Mouse (Mus musculus) forebrain, embryonic 11.5 days (tissue): Measurements from ENCODE around the gene Serinc5. TPM values are rescaled to one million over a fixed set of nuclear protein-coding genes. Genes with fewer than 3 reads are reported as not detected.

ENCODE experiments used
- ATAC-seq: fragments of 200-750 bp; cut with Nextera tagmentation; replicated peaks from 2 replicates; pipeline ENCODE4 v1.8.0; 2017; ENCODE audit warnings: moderate TSS enrichment; ENCODE audit not compliant: low FRiP score
- DNase-seq: peaks from one replicate; pipeline ENCODE4 v3.0.0-alpha.2; 2017; ENCODE audit warnings: low spot score
- H3K27ac ChIP-seq: fragments of 300-500 bp; sonication (generic); 2 replicates; pipeline ENCODE4 v1.5.1; 2014; ENCODE audit warnings: low read depth, low read length
- H3K27me3 ChIP-seq: fragments of 300-500 bp; sonication (generic); 2 replicates; pipeline ENCODE4 v1.6.1; 2014; ENCODE audit warnings: mild to moderate bottlenecking, low read length, mixed read lengths; ENCODE audit not compliant: control insufficient read depth, insufficient read depth
- H3K36me3 ChIP-seq: fragments of 300-500 bp; sonication (generic); 2 replicates; pipeline ENCODE4 v1.6.1; 2014; ENCODE audit warnings: mild to moderate bottlenecking, low read length, moderate library complexity, mixed read lengths; ENCODE audit not compliant: control insufficient read depth, insufficient read depth
- H3K4me1 ChIP-seq: fragments of 300-500 bp; sonication (generic); replicated peaks from 2 replicates; pipeline ENCODE4 v1.6.1; 2014; ENCODE audit warnings: low read length, mixed read lengths; ENCODE audit not compliant: control insufficient read depth, insufficient read depth
- H3K4me2 ChIP-seq: fragments of 300-500 bp; sonication (generic); 2 replicates; pipeline ENCODE4 v1.6.1; 2014; ENCODE audit warnings: low read depth, mild to moderate bottlenecking, low read length, moderate library complexity, mixed read lengths; ENCODE audit not compliant: severe bottlenecking
- H3K4me3 ChIP-seq: fragments of 300-500 bp; sonication (generic); 2 replicates; pipeline ENCODE4 v1.5.1; 2014; ENCODE audit warnings: low read depth, low read length
- H3K9ac ChIP-seq: fragments of 300-500 bp; sonication (generic); 2 replicates; pipeline ENCODE4 v1.6.1; 2014; ENCODE audit warnings: low read length
- H3K9me3 ChIP-seq: fragments of 300-500 bp; sonication (generic); 2 replicates; pipeline ENCODE4 v1.6.1; 2016; ENCODE audit warnings: low read length, mixed read lengths; ENCODE audit not compliant: control insufficient read depth
- WGBS: fragments of 180-500 bp; shearing (Covaris S2); extraction: QIAGEN DNeasy Blood & Tissue Kit; methylation state at CpG from one replicate; pipeline ENCODE4 v1.1.7; 2014; 5-methylcytosine and 5-hydroxymethylcytosine counted together
- polyA plus RNA-seq: library from polyadenylated mRNA; unstranded; fragments of >200 nt; fragmentation: Nextera tagmentation; extraction: Ambion mirVana; gene quantifications from 2 replicates; pipeline ENCODE4 v1.2.1, GENCODE M21; 2014

The Serinc5 gene
- polyA plus RNA-seq, 1 experiment from 2014 or later, result 6.6 TPM

DNA sequence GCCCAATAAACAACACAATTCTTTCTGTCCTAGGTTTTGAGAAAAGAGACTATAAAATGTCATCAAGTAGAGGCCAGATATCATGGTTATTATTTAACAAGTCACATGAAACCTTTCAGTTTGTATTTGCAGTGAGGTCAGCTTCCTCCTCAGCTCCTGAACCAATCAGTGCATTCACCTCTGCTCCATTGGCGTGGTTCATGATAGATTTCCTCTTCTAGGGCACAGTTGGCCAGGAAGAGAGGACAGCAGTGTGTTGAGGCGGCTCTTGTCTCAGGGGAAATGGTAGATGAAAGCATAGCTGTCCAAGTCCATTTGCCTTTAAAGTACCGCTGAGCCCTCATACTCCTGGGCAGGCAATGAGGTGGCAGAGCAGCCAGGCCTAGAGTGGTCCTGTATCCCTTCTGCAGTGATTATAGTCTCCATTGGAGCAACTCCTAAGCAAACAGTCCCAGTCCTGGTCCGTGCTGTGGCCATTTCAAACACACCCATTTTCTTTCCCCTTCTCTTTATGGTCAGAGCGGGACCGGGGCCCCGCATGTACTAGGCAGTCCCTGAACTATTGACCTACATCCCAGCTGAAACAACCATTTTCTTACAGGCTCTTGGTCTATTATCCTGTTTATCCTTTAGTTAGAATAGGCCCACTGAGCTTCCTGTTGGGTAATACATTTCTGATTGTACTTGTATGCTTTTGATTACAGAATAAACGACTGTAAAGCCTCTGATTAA lies 51.8 kb downstream of the Serinc5 start:
- Histone ChIP-seq H3K4me1 (0 out of 2 replicates have a peak, but pooled peaks cover 2% of the 10 kb centered on the region), H3K9me3 (no peaks in the 10 kb centered on the region), H3K4me2 (no peak overlapping the region), H3K36me3 (no peaks in the 10 kb centered on the region), H3K9ac (no peak overlapping the region), H3K27me3 (no peaks in the 10 kb centered on the region), H3K27ac (no peak overlapping the region), H3K4me3 (no peak overlapping the region)
- ATAC-seq, result no peak
- no peak for DNase-seq
- 66% methylated on average over 8 of the region's 8 CpGs for WGBS

DNA sequence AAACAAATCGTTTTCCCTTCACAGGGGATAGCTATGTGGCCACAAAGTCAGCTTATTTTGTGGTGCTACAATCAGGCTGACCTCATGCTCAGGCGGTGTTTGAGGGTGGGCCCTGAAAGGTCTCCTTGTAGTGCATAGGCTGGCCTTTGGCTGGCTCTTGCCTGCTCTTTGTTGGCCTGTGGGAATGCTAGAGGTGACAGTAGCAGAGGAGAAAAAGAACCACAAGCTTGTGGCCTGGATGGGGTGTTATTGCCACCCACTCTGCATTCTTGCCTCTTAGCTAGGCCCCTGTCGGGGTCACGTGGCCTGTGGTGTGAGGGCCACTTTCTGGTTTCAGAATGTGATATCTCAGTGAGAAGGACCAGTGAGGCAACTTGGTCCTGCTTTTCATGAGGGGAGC lies 54.1 kb downstream of the Serinc5 start:
- Histone ChIP-seq H3K4me1 (0 out of 2 replicates have a peak, but pooled peaks cover 2% of the 10 kb centered on the region), H3K9ac (no peak overlapping the region), H3K4me2 (no peak overlapping the region), H3K4me3 (no peak overlapping the region), H3K36me3 (no peaks in the 10 kb centered on the region), H3K27ac (no peak overlapping the region), H3K27me3 (no peaks in the 10 kb centered on the region), H3K9me3 (no peaks in the 10 kb centered on the region)
- 82% methylated on average over 4 of the region's 4 CpGs for WGBS
- no peak for DNase-seq
- ATAC-seq, result no peak

- H3K4me2 ChIP-seq, result no peak overlapping the region
- H3K27me3 ChIP-seq, result no peaks in the 10 kb centered on the region
- DNase-seq (no peak), ATAC-seq (no peak)
- H3K9me3 ChIP-seq, result no peaks in the 10 kb centered on the region
- H3K4me1 ChIP-seq, result no peaks in the 10 kb centered on the region
- 93% methylated on average over 6 of the region's 6 CpGs for WGBS
- H3K36me3 ChIP-seq, result no peaks in the 10 kb centered on the region
- no peak overlapping the region for H3K9ac ChIP-seq
- H3K27ac ChIP-seq, result no peak overlapping the region
- no peak overlapping the region for H3K4me3 ChIP-seq
These were observed 57.5 kb downstream of the Serinc5 start for GRCm38 (mm10) chr13:92668214-92668985.

DNA sequence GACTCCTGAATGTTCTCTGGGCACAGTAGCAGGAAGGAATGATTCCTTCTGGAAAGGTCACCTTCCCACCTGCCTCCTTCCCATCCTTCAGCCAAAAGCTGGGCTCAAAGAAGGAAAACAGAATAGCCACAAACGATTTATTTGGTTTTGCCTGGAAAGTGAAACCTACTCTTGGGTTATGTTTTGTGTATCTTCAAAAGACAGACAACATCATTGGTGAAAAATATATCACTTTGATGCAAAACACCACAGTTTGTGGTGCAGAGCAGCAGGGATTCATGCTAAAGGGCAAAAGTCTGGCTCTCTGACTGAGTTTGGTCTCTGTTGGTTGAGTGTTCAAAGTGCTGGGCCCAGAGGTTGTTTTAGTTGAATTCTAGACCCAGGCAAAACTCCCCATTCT lies 60.8 kb downstream of the Serinc5 start:
- H3K4me1 ChIP-seq, result no peaks in the 10 kb centered on the region
- no peak overlapping the region for H3K9ac ChIP-seq
- H3K36me3 ChIP-seq, result no peaks in the 10 kb centered on the region
- WGBS, result 88% methylated on average over 1 of the region's 1 CpGs
- ATAC-seq (no peak), DNase-seq (no peak)
- no peaks in the 10 kb centered on the region for H3K9me3 ChIP-seq
- H3K4me2 ChIP-seq, result no peak overlapping the region
- no peak overlapping the region for H3K27ac ChIP-seq
- H3K27me3 ChIP-seq, result no peaks in the 10 kb centered on the region
- H3K4me3 ChIP-seq, result no peak overlapping the region

DNA sequence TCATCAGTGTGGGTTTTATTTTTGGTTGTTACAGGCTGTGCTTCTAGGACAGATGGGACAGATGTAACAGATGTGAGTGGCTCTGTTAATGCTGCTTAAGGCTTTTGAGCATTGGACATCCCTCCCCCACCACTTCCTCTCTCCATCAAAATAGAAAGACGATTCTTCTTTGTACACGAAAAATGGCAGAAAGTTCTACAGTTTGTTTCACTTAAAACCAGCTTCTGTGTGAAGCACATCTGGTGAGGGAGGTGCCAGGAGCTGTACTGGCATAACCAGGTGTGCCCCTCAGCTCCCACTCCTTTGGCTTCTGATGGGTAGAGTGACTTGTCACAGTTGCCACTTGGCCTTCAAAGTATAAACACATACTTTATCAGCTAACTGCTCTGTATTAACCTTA lies 63.8 kb downstream of the Serinc5 start:
- no peak for ATAC-seq
- WGBS, result 75% methylated on average over 2 of the region's 2 CpGs

DNA sequence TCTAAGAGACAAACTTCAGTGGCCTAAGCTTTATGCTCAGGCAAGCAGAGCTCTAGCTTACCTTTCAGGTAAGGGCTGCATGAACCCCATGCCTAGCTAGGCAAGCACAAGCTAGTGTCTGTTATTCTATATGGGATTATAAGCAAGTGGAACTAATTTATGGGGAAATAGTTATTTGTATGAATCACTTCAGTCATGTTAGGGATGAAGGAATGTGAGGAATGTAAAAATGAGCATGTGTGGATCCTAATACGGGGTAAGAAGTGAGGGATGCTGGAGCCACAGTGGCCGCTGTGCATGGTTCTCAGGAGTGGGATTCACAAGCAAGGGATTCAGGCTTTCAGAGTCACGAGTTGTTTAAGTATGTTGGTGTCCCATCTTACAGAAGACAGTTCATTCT lies 64.4 kb downstream of the Serinc5 start:
- Histone ChIP-seq H3K27me3 (no peaks in the 10 kb centered on the region), H3K9me3 (no peaks in the 10 kb centered on the region), H3K4me1 (no peaks in the 10 kb centered on the region), H3K4me3 (no peak overlapping the region), H3K9ac (no peak overlapping the region), H3K36me3 (no peaks in the 10 kb centered on the region), H3K4me2 (no peak overlapping the region), H3K27ac (no peak overlapping the region)
- WGBS, result 77% methylated on average over 3 of the region's 3 CpGs
- DNase-seq (no peak), ATAC-seq (no peak)

More for the DNA sequence above, 63.8 kb downstream of the Serinc5 start:
- DNase-seq, result no peak
- H3K4me2 ChIP-seq, result no peak overlapping the region
- no peaks in the 10 kb centered on the region for H3K36me3 ChIP-seq
- no peaks in the 10 kb centered on the region for H3K4me1 ChIP-seq
- H3K27ac ChIP-seq, result no peak overlapping the region
- H3K9me3 ChIP-seq, result no peaks in the 10 kb centered on the region
- no peaks in the 10 kb centered on the region for H3K27me3 ChIP-seq
- no peak overlapping the region for H3K4me3 ChIP-seq
- no peak overlapping the region for H3K9ac ChIP-seq

DNA sequence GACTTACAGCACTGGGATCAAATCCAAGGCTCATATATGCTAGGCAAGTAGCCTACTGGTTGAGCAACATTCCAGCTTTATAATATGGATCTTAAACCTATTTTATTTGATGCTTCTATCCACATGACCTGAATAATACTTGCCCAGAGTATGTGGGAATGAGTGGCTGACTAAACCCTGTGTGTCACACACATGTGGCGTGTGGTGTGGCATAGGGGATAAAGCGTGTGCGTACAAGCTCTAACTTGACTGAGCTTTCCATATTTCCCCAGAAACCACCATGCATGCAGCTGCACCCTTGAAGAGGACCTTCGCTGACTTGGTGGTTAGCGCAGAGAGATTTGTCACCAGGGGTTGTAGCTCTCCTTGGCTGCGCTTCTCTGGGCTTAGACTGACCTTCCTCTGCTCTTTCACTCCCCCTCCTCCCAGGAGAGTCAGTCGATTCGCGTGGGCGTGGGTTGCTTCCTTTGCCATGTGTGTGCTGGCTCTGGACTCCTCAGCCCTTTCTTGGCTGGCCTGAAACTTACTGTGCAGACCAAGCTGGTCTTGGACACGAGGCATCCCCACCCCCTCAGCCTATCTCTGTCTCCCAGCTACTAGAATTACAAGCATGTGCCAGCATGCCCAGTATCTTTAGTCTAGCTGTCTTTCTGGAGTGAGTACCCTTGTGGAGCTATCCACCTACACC lies 65.2 kb downstream of the Serinc5 start:
- no peak overlapping the region for H3K27ac ChIP-seq
- 84% methylated on average over 11 of the region's 11 CpGs for WGBS
- H3K9ac ChIP-seq, result no peak overlapping the region
- no peaks in the 10 kb centered on the region for H3K9me3 ChIP-seq
- H3K36me3 ChIP-seq, result no peaks in the 10 kb centered on the region
- H3K4me2 ChIP-seq, result no peak overlapping the region
- H3K27me3 ChIP-seq, result no peaks in the 10 kb centered on the region
- ATAC-seq, result no peak
- H3K4me3 ChIP-seq, result no peak overlapping the region
- no peaks in the 10 kb centered on the region for H3K4me1 ChIP-seq
- no peak for DNase-seq

DNA sequence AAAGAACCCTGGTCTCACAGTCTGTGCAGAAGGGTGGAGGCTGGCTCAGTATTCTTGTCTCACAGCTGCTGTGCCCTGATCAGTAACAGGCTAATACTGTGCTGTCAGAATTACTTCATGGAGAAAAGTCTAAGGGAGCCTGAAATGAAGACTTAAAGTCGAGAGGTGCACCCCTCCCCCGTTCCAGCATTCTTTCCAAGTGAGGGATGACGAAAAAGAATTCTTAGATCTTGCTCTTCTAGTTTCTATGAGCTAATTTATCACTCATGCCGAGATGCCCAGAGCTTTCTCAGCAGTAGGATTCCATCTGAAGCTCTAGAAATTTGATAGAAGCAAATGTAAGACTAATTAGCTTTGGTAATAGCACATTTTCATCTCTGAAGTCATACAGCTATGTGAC lies 66.8 kb downstream of the Serinc5 start:
- H3K4me2 ChIP-seq, result no peak overlapping the region
- no peak for DNase-seq
- H3K4me1 ChIP-seq, result no peaks in the 10 kb centered on the region
- ATAC-seq, result no peak
- WGBS, result 71% methylated on average over 4 of the region's 4 CpGs
- no peak overlapping the region for H3K4me3 ChIP-seq
- no peak overlapping the region for H3K9ac ChIP-seq
- no peak overlapping the region for H3K27ac ChIP-seq
- H3K9me3 ChIP-seq, result no peaks in the 10 kb centered on the region
- H3K36me3 ChIP-seq, result no peaks in the 10 kb centered on the region
- no peaks in the 10 kb centered on the region for H3K27me3 ChIP-seq
